Mouse (Mus musculus) right cerebral cortex, adult 2 months (tissue): ENCODE data around the gene Arl5c.

Source experiments
- DNase-seq, 2 experiments: peaks; one replicate each; pipeline ENCODE4 v3.0.0; 2021 to 2022; ENCODE audit warnings: low spot score in 2 of 2

Arl5c gene

GRCm38 (mm10) chr11:97995564-97996288, at the start of gene Arl5c:
TSS of gene Arl5c (minus strand) at chr11:97996181.
- no peak for DNase-seq

GRCm38 (mm10) chr11:98045596-98045995, 49.6 kb upstream of the Arl5c start:
- no peak for DNase-seq

- no peak for DNase-seq
These were observed 48.1 kb upstream of the Arl5c start for GRCm38 (mm10) chr11:98044074-98044473.

- DNase-seq: no peak
These were observed 46.8 kb upstream of the Arl5c start for GRCm38 (mm10) chr11:98042741-98043140.

- DNase-seq: no peak
These were observed 45.0 kb upstream of the Arl5c start for GRCm38 (mm10) chr11:98040975-98041374.

- DNase-seq: peak in 1 of 2 experiments; percentile 70
These were observed 41.9 kb upstream of the Arl5c start for GRCm38 (mm10) chr11:98037871-98038270.

- peak in 1 of 2 experiments; percentile 61 for DNase-seq
These were observed 40.0 kb upstream of the Arl5c start for GRCm38 (mm10) chr11:98035977-98036377.

GRCm38 (mm10) chr11:98034840-98035239, 38.9 kb upstream of the Arl5c start:
- no peak for DNase-seq

- DNase-seq: no peak
These were observed 38.1 kb upstream of the Arl5c start for GRCm38 (mm10) chr11:98034061-98034460.

- DNase-seq: peak; percentile 89
These were observed 35.4 kb upstream of the Arl5c start for GRCm38 (mm10) chr11:98031443-98031770.

- DNase-seq: no peak
These were observed 34.9 kb upstream of the Arl5c start for GRCm38 (mm10) chr11:98030701-98031442.

- DNase-seq: no peak
These were observed 31.8 kb upstream of the Arl5c start for GRCm38 (mm10) chr11:98027785-98028184.

GRCm38 (mm10) chr11:98027297-98027688, 31.3 kb upstream of the Arl5c start:
- no peak for DNase-seq

- peak; percentile 92 to 93 for DNase-seq
These were observed 30.8 kb upstream of the Arl5c start, which contains the start of gene Rpl19 for GRCm38 (mm10) chr11:98026570-98027296. TSS of gene Rpl19 (plus strand) at chr11:98026710.

GRCm38 (mm10) chr11:98026248-98026569, 30.2 kb upstream of the Arl5c start:
- DNase-seq: no peak

- DNase-seq: no peak
These were observed 28.5 kb upstream of the Arl5c start for GRCm38 (mm10) chr11:98024516-98024915.

- peak in 1 of 2 experiments; percentile 55 for DNase-seq
These were observed 26.8 kb upstream of the Arl5c start, which contains the start of gene Cacnb1 for GRCm38 (mm10) chr11:98022555-98023371. TSS of gene Cacnb1 (minus strand) at chr11:98023034.

GRCm38 (mm10) chr11:98022253-98022554, 26.2 kb upstream of the Arl5c start:
- DNase-seq: no peak

- peak in 1 of 2 experiments; percentile 64 for DNase-seq
These were observed 25.7 kb upstream of the Arl5c start for GRCm38 (mm10) chr11:98021565-98022252.

GRCm38 (mm10) chr11:98021118-98021517, 25.1 kb upstream of the Arl5c start:
- no peak for DNase-seq

- no peak for DNase-seq
These were observed 24.7 kb upstream of the Arl5c start for GRCm38 (mm10) chr11:98020710-98021109.
